Mouse (Mus musculus) MEL (cell line): Measurements from ENCODE around the gene Coro7.

Experiments used
- BHLHE40 ChIP-seq: IDR thresholded peaks from 2 replicates; pipeline ENCODE4 v1.6.1; 2012; ENCODE audit warnings: low read depth, mild to moderate bottlenecking, inconsistent platforms, low read length, improper control_type of control experiment, borderline replicate concordance
- E2F4 ChIP-seq: IDR thresholded peaks from 2 replicates; pipeline ENCODE4 v1.6.1; 2011; ENCODE audit warnings: low read depth, low read length, improper control_type of control experiment, borderline replicate concordance
- POLR2A ChIP-seq, 2 experiments: IDR thresholded peaks; 2 replicates each; pipeline ENCODE4 v1.6.1; 2011 to 2012; ENCODE audit warnings: low read length in 2 of 2, mild to moderate bottlenecking in 2 of 2, control low read depth in 1 of 2, improper control_type of control experiment in 1 of 2, low read depth in 1 of 2, moderate library complexity in 1 of 2; ENCODE audit not compliant: control insufficient read depth in 1 of 2, insufficient read depth in 1 of 2, poor library complexity in 1 of 2

DNA sequence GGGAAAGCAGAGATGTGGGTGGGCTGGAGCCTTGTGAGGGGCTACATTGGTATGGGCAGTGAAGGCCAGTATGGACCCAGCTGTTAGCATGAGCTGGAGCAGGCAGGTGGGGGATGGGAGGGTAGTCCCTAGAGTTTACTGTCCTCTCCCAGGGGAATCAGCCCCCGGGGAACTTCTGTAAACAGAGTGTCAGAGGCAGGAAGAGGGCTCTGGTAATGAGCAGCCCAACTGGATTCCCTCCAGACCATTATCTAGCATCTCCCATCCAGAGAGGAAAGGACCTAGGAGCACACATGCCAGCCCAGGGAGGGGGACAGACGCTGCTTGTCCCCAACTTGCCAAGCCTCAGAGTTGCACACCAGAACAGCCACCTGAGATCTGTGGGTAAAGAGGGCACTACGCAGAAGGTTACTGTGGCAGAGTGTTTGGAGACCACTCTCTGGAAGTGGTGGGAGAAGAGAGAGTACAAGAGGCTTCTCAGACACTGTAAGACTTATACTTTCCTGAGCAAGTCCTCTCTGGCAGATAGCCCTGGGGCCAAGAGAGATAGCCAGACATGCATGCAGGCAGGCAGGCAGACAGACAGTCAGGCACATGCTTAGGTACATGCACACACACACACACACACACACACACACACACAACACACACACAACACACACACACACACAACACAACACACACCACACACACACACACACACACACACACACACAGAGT, 38.3 kb downstream of the Coro7 start:
- TF ChIP-seq BHLHE40 (no peak), E2F4 (no peak), POLR2A (IDR thresholded peaks at IDR 0.05; ENCODE audit: control insufficient read depth in 1 of 2, insufficient read depth in 1 of 2, low read depth in 1 of 2, low read length in 2 of 2, poor library complexity in 1 of 2) (no peak)
